ENCODE assay signal across 32 mouse cellular contexts in the genomic region with DNA sequence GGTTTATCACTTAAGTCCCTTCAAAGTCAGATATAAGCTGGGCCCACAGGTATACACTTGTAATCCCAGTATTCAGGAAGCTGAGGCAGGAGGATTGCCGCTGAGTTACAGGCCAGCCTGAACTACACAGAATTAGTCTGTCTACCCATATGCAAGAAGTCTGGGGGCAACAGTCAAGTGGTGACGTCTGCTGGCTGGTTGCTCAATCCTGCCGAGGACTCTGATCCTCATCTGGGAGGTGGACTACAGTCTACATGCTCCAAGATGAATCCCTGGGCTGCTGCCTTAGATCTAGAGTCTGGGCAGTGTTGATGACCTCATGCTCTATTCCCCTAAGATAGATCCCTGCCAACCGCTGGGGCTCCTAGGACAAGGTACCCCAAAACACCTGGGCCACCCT. TPM values are rescaled to one million over a fixed set of nuclear protein-coding genes. Genes with fewer than 3 reads are reported as not detected.
DNase-seq lines count a peak whose midpoint lies in the region; ATAC-seq lines count a peak whose summit lies in the region.
"Had no signal": no experiment of that assay in that cellular context is flagged by ENCODE, and none has a peak within 500 bp of the region (broad histone marks: within the 10 kb centered on the region; RNA-seq: fewer than 3 reads in every experiment).

No protein-coding gene starts in this region.

- H3K4me1 ChIP-seq in intestine, embryonic 16.5 days (ENCODE audit: control insufficient read depth, insufficient read depth, low read length) = no peaks in the 10 kb centered on the region
- no peaks in the 10 kb centered on the region; the same call in 1 of the 2 replicates for H3K4me1 ChIP-seq in intestine, embryonic 15.5 days (replicated peaks)
- H3K4me1 ChIP-seq in midbrain, embryonic 11.5 days (ENCODE audit: control insufficient read depth, insufficient read depth, low read length) = no peaks in the 10 kb centered on the region
- H3K4me1 ChIP-seq in midbrain, embryonic 14.5 days (ENCODE audit: control insufficient read depth, insufficient read depth, low read length) = no peaks in the 10 kb centered on the region
- H3K4me1 ChIP-seq: hindbrain, embryonic 12.5 days; limb, embryonic 13.5 days had no signal

- no peak overlapping the region for H3K4me3 ChIP-seq in intestine, embryonic 16.5 days (ENCODE audit: low read length)
- H3K4me3 ChIP-seq in intestine, embryonic 15.5 days (replicated peaks) = no peak overlapping the region
- no peak overlapping the region for H3K4me3 ChIP-seq in midbrain, embryonic 11.5 days (ENCODE audit: low read depth, low read length)
- no peak overlapping the region for H3K4me3 ChIP-seq in midbrain, embryonic 14.5 days (replicated peaks; ENCODE audit: low read depth, low read length)
- H3K4me3 ChIP-seq: erythroblast, embryonic 14.5 days; gastrocnemius, adult 2 months; hindbrain, embryonic 12.5 days; limb, embryonic 13.5 days had no signal

- WGBS in intestine, embryonic 16.5 days = 80% methylated on average over 4 of the region's 4 CpGs
- 86% methylated on average over 4 of the region's 4 CpGs for WGBS in intestine, embryonic 15.5 days
- 91% methylated on average over 4 of the region's 4 CpGs for WGBS in midbrain, embryonic 11.5 days
- whole genome bisulfite sequencing in midbrain, embryonic 14.5 days = 94% methylated on average over 4 of the region's 4 CpGs

- no peak overlapping the region for H3K9ac ChIP-seq in intestine, embryonic 16.5 days (ENCODE audit: low read depth, low read length)
- no peak overlapping the region for H3K9ac ChIP-seq in intestine, embryonic 15.5 days
- H3K9ac ChIP-seq in midbrain, embryonic 11.5 days (ENCODE audit: low read length) = no peak overlapping the region
- H3K9ac ChIP-seq in midbrain, embryonic 14.5 days (replicated peaks; ENCODE audit: low read length) = no peak overlapping the region
- H3K9ac ChIP-seq: hindbrain, embryonic 12.5 days; limb, embryonic 13.5 days had no signal

- H3K9me3 ChIP-seq in intestine, embryonic 16.5 days (ENCODE audit: control insufficient read depth, low read length) = no peaks in the 10 kb centered on the region
- no peaks in the 10 kb centered on the region for H3K9me3 ChIP-seq in intestine, embryonic 15.5 days
- H3K9me3 ChIP-seq in midbrain, embryonic 11.5 days (ENCODE audit: control insufficient read depth, low read length) = no peaks in the 10 kb centered on the region
- H3K9me3 ChIP-seq in midbrain, embryonic 14.5 days (ENCODE audit: control insufficient read depth, low read length) = no peaks in the 10 kb centered on the region
- H3K9me3 ChIP-seq: hindbrain, embryonic 12.5 days; limb, embryonic 13.5 days had no signal

- peaks cover 39% of the 10 kb centered on the region for H3K36me3 ChIP-seq in intestine, embryonic 16.5 days (ENCODE audit: control insufficient read depth, insufficient read depth, low read length)
- H3K36me3 ChIP-seq in intestine, embryonic 15.5 days = peaks cover 41% of the 10 kb centered on the region
- H3K36me3 ChIP-seq in midbrain, embryonic 11.5 days (ENCODE audit: control insufficient read depth, insufficient read depth, low read length) = peaks cover 28% of the 10 kb centered on the region
- H3K36me3 ChIP-seq in midbrain, embryonic 14.5 days (ENCODE audit: control insufficient read depth, insufficient read depth, low read length) = peaks cover 96% of the 10 kb centered on the region

- H3K27me3 ChIP-seq in intestine, embryonic 16.5 days (replicated peaks; ENCODE audit: control insufficient read depth, insufficient read depth, low read length) = no peaks in the 10 kb centered on the region
- no peaks in the 10 kb centered on the region for H3K27me3 ChIP-seq in intestine, embryonic 15.5 days (replicated peaks)
- no peaks in the 10 kb centered on the region for H3K27me3 ChIP-seq in midbrain, embryonic 11.5 days (ENCODE audit: control insufficient read depth, insufficient read depth, low read length)
- no peaks in the 10 kb centered on the region for H3K27me3 ChIP-seq in midbrain, embryonic 14.5 days (ENCODE audit: control insufficient read depth, insufficient read depth, low read length)
- H3K27me3 ChIP-seq: CH12.LX; hindbrain, embryonic 12.5 days; limb, embryonic 13.5 days had no signal

- no peak overlapping the region for H3K27ac ChIP-seq in intestine, embryonic 16.5 days (ENCODE audit: low read length)
- no peak overlapping the region for H3K27ac ChIP-seq in intestine, embryonic 15.5 days
- no peak overlapping the region for H3K27ac ChIP-seq in midbrain, embryonic 11.5 days (ENCODE audit: low read depth, low read length)
- H3K27ac ChIP-seq in midbrain, embryonic 14.5 days (replicated peaks; ENCODE audit: low read depth, low read length) = no peak overlapping the region
- H3K27ac ChIP-seq: gastrocnemius, adult 2 months; hindbrain, embryonic 12.5 days; hindbrain, postnatal 0 days; kidney, postnatal 0 days; limb, embryonic 13.5 days; macrophage had no signal

- H3K4me2 ChIP-seq in intestine, embryonic 16.5 days (ENCODE audit: low read depth, low read length) = no peak overlapping the region
- no peak overlapping the region for H3K4me2 ChIP-seq in intestine, embryonic 15.5 days (replicated peaks)
- no peak overlapping the region for H3K4me2 ChIP-seq in midbrain, embryonic 11.5 days
- no peak overlapping the region for H3K4me2 ChIP-seq in midbrain, embryonic 14.5 days (ENCODE audit: low read length)
- H3K4me2 ChIP-seq: heart, embryonic 11.5 days; hindbrain, embryonic 12.5 days; limb, embryonic 13.5 days had no signal

- peak; percentile 41 for DNase-seq in kidney, postnatal 14 days
- no peak for DNase-seq in kidney, postnatal 10 days
- peak; percentile 37 for DNase-seq in midbrain, embryonic 11.5 days (ENCODE audit: low spot score, missing footprints)
- DNase-seq in midbrain, embryonic 14.5 days = no peak
- no peak for DNase-seq in thymus, postnatal 25 days
- DNase-seq: adrenal gland, adult 2 months; adrenal gland, postnatal 36 days; cerebellum, adult 18-20 months; cerebellum, postnatal 10 days; gastrocnemius, adult 2 months; gastrocnemius, postnatal 36 days; heart, adult 18-20 months; heart, postnatal 36 days; lung, adult 18-20 months; right cerebral cortex, postnatal 25 days; spleen, adult 18-20 months; thymus, adult 2 months; thymus, postnatal 4 days had no signal

- ATAC-seq in intestine, embryonic 16.5 days = peak; percentile 45; the same call in 1 of the 2 replicates
- no peak for ATAC-seq in intestine, embryonic 15.5 days
- no peak for ATAC-seq in midbrain, embryonic 11.5 days (ENCODE audit: low FRiP score)
- no peak for ATAC-seq in midbrain, embryonic 14.5 days (ENCODE audit: low FRiP score, low TSS enrichment)
- ATAC-seq: activated CD4-positive, CD25-positive, alpha-beta regulatory T cell, adult 4 months; forebrain, embryonic 16.5 days; hindbrain, postnatal 0 days; lung, postnatal 0 days; midbrain, embryonic 16.5 days had no signal

RNA-seq across cellular contexts. Expression of gene Susd2, which starts 10.2 kb away (rescaled TPM):
- 19.1 and 23.3 TPM in 2 replicates for polyA plus RNA-seq in intestine, embryonic 16.5 days (2015; fragmentation: Nextera tagmentation; extraction: Ambion mirVana)
- 13.4 and 13.9 TPM in 2 replicates for polyA plus RNA-seq in intestine, embryonic 15.5 days (2015; fragmentation: Nextera tagmentation; extraction: Ambion mirVana)
- polyA plus RNA-seq in midbrain, embryonic 11.5 days (2014; fragmentation: Nextera tagmentation; extraction: Ambion mirVana) = 1.2 and 1.6 TPM in 2 replicates
- polyA plus RNA-seq in midbrain, embryonic 14.5 days (2014; fragmentation: Nextera tagmentation; extraction: Ambion mirVana) = 2.3 and 2.5 TPM in 2 replicates

Comparison
In these comparisons a context has a peak if more than half of its experiments do, and no peak if none do; other contexts are left out.
1. DNase-seq: peak in kidney, postnatal 14 days (single experiment) and midbrain, embryonic 11.5 days (single experiment); none in kidney, postnatal 10 days (single experiment), midbrain, embryonic 14.5 days (single experiment) and thymus, postnatal 25 days (single experiment).